Comparison of ENCODE assay signal across 12 mouse cellular contexts in the genomic region with DNA sequence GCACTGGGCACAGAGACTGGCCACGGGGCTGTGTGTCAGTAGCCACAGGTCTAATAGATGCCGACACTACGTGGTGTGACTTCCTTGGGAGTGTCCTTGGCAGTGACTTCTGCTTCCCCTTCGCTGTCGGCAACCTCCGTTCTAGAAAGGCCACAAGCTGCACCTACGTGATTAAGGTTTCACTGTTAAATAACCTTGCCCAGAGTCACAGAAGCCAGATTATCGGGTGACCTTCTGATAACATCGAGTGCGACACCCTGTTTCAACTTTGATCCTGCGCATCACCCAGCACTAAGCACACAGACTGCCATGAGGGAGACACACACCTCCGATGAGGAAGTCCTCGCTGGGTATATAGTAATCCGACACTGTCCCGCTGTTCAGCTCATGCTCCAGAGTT. TPM values are rescaled to one million over a fixed set of nuclear protein-coding genes. Genes with fewer than 3 reads are reported as not detected.
DNase-seq lines count a peak whose midpoint lies in the region; ATAC-seq and TF ChIP-seq lines count a peak whose summit lies in the region.
"Had no signal": no experiment of that assay in that cellular context is flagged by ENCODE, and none has a peak within 500 bp of the region (broad histone marks: within the 10 kb centered on the region; RNA-seq: fewer than 3 reads in every experiment).

No protein-coding gene starts in this region.

- H3K27ac ChIP-seq in forebrain, postnatal 0 days (ENCODE audit: low read depth, low read length) = no peak overlapping the region
- H3K27ac ChIP-seq in cerebellum, adult 2 months (ENCODE audit: insufficient read depth, low read length) = no peak overlapping the region
- H3K27ac ChIP-seq: heart, adult 2 months; hindbrain, embryonic 15.5 days; midbrain, embryonic 13.5 days had no signal

- no peak for TF ChIP-seq POLR2A in cerebellum, adult 2 months (IDR thresholded peaks at IDR 0.05; ENCODE audit: borderline replicate concordance, insufficient read depth, low read length)

- no peaks in the 10 kb centered on the region for H3K27me3 ChIP-seq in forebrain, postnatal 0 days (ENCODE audit: insufficient read depth, low read length)
- H3K27me3 ChIP-seq in cerebellum, adult 2 months (ENCODE audit: control insufficient read depth, insufficient read depth, low read length) = no peaks in the 10 kb centered on the region
- H3K27me3 ChIP-seq: hindbrain, embryonic 15.5 days had no signal

- no peak overlapping the region for H3K4me2 ChIP-seq in forebrain, postnatal 0 days (ENCODE audit: low read depth)
- H3K4me2 ChIP-seq: hindbrain, embryonic 15.5 days; midbrain, embryonic 13.5 days had no signal

- peak; percentile 32 to 42 for DNase-seq in spleen, postnatal 36 days (ENCODE audit: low spot score in 2 of 2)
- no peak for DNase-seq in spleen, postnatal 4 days (ENCODE audit: low spot score in 2 of 2)
- DNase-seq in forebrain, postnatal 0 days = no peak
- DNase-seq in gastrocnemius, adult 18-20 months (ENCODE audit: low spot score) = no peak
- DNase-seq in cerebellum, adult 2 months = no peak
- DNase-seq: lung, adult 2 months; thymus, postnatal 25 days had no signal

- no peak for TF ChIP-seq CTCF in forebrain, postnatal 0 days (IDR thresholded peaks at IDR 0.05; ENCODE audit: low read depth)
- no peak for TF ChIP-seq CTCF in cerebellum, adult 2 months (IDR thresholded peaks at IDR 0.05; ENCODE audit: borderline replicate concordance, insufficient read depth, low read depth, low read length)

- 84% methylated on average over 15 of the region's 15 CpGs for WGBS in forebrain, postnatal 0 days
- WGBS in cerebellum, adult 2 months = 78% methylated on average over 15 of the region's 15 CpGs

- H3K4me3 ChIP-seq in forebrain, postnatal 0 days (ENCODE audit: low read depth, low read length) = no peak overlapping the region
- H3K4me3 ChIP-seq in cerebellum, adult 2 months (replicated peaks; ENCODE audit: insufficient read depth, low read depth, low read length) = no peak overlapping the region
- H3K4me3 ChIP-seq: heart, adult 2 months; hindbrain, embryonic 15.5 days; midbrain, embryonic 13.5 days had no signal

- ATAC-seq in hematopoietic stem cell, adult 5-6 weeks (replicated peaks in 1 of 2; ENCODE audit: insufficient read depth in 1 of 2, low FRiP score in 2 of 2, low TSS enrichment in 1 of 2, low read depth in 1 of 2, poor library complexity in 2 of 2, severe bottlenecking in 2 of 2) = peak; percentile 70 to 73
- peak; percentile 68 for ATAC-seq in megakaryocyte progenitor cell, adult 5-6 weeks (replicated peaks; ENCODE audit: poor library complexity)
- no peak for ATAC-seq in forebrain, postnatal 0 days
- ATAC-seq: midbrain, embryonic 13.5 days had no signal

- no peak overlapping the region for H3K9ac ChIP-seq in forebrain, postnatal 0 days
- H3K9ac ChIP-seq: hindbrain, embryonic 15.5 days; midbrain, embryonic 13.5 days had no signal

- H3K4me1 ChIP-seq in forebrain, postnatal 0 days (ENCODE audit: insufficient read depth) = peaks cover 7% of the 10 kb centered on the region
- peaks cover 5% of the 10 kb centered on the region; the same call in 1 of the 2 replicates for H3K4me1 ChIP-seq in cerebellum, adult 2 months (ENCODE audit: control insufficient read depth, insufficient read depth, low read length)

- H3K36me3 ChIP-seq in forebrain, postnatal 0 days (ENCODE audit: insufficient read depth) = no peaks in the 10 kb centered on the region
- H3K36me3 ChIP-seq: hindbrain, embryonic 15.5 days; midbrain, embryonic 13.5 days had no signal

- 0 out of 2 replicates have a peak, but pooled peaks cover 3% of the 10 kb centered on the region for H3K9me3 ChIP-seq in forebrain, postnatal 0 days (ENCODE audit: low read length)
- H3K9me3 ChIP-seq: hindbrain, embryonic 15.5 days; midbrain, embryonic 13.5 days had no signal

RNA-seq across cellular contexts. Expression of a gene that starts 9.8 kb away (rescaled TPM):
- total RNA-seq in hematopoietic stem cell, adult 5-6 weeks (2017) = 2.5 and 2.9 TPM in 2 replicates
- 1.8 and 2.1 TPM in 2 replicates for total RNA-seq in megakaryocyte progenitor cell, adult 5-6 weeks (2015)
- 0.54 and 0.92 TPM in 2 replicates for total RNA-seq in megakaryocyte progenitor cell, adult 5-6 weeks (2017)
- total RNA-seq in forebrain, postnatal 0 days (2014; rRNA removed) = 1.0 and 3.5 TPM in 2 replicates
- polyA plus RNA-seq in forebrain, postnatal 0 days (2015; fragmentation: Nextera tagmentation; extraction: Ambion mirVana) = 0.77 and 1.2 TPM in 2 replicates
- under 1 TPM; 0.59 to 0.90 TPM for total RNA-seq in gastrocnemius, adult 18-20 months (2021)
- 1.5 and 1.8 TPM in 2 replicates for polyA plus RNA-seq in cerebellum, adult 2 months (2012; rRNA removed)

RNA-seq across cellular contexts. Expression of a gene that starts 13.8 kb away (rescaled TPM):
- 84.1 and 92.3 TPM in 2 replicates for total RNA-seq in hematopoietic stem cell, adult 5-6 weeks (2017)
- 84.3 and 85.6 TPM in 2 replicates for total RNA-seq in megakaryocyte progenitor cell, adult 5-6 weeks (2015)
- total RNA-seq in megakaryocyte progenitor cell, adult 5-6 weeks (2017) = 74.8 and 96.1 TPM in 2 replicates
- total RNA-seq in forebrain, postnatal 0 days (2014; rRNA removed) = 213 and 215 TPM in 2 replicates
- 117 TPM in 2 replicates for polyA plus RNA-seq in forebrain, postnatal 0 days (2015; fragmentation: Nextera tagmentation; extraction: Ambion mirVana)
- total RNA-seq in gastrocnemius, adult 18-20 months (2021) = 10 to 100 TPM; 44.7 to 49.5 TPM
- 163 and 177 TPM in 2 replicates for polyA plus RNA-seq in cerebellum, adult 2 months (2012; rRNA removed)

RNA-seq across cellular contexts. Expression of a gene that starts 31.8 kb away (rescaled TPM):
- total RNA-seq in hematopoietic stem cell, adult 5-6 weeks (2017) = 7.3 and 7.4 TPM in 2 replicates
- total RNA-seq in megakaryocyte progenitor cell, adult 5-6 weeks (2015) = 0.59 and 2.1 TPM in 2 replicates
- 1.1 and 4.7 TPM in 2 replicates for total RNA-seq in megakaryocyte progenitor cell, adult 5-6 weeks (2017)
- total RNA-seq in forebrain, postnatal 0 days (2014; rRNA removed) = 67.0 and 86.7 TPM in 2 replicates
- polyA plus RNA-seq in forebrain, postnatal 0 days (2015; fragmentation: Nextera tagmentation; extraction: Ambion mirVana) = 22.4 and 31.6 TPM in 2 replicates
- total RNA-seq in gastrocnemius, adult 18-20 months (2021) = 10 to 100 TPM in 1 of 2 experiments, 1 to 10 TPM in 1; 9.0 to 12.8 TPM
- polyA plus RNA-seq in cerebellum, adult 2 months (2012; rRNA removed) = 102 and 107 TPM in 2 replicates

RNA-seq across cellular contexts. Expression of a gene that starts 44.0 kb away (rescaled TPM):
- total RNA-seq in hematopoietic stem cell, adult 5-6 weeks (2017) = 146 and 161 TPM in 2 replicates
- 163 and 168 TPM in 2 replicates for total RNA-seq in megakaryocyte progenitor cell, adult 5-6 weeks (2015)
- 291 and 325 TPM in 2 replicates for total RNA-seq in megakaryocyte progenitor cell, adult 5-6 weeks (2017)
- total RNA-seq in forebrain, postnatal 0 days (2014; rRNA removed) = 28.0 and 31.4 TPM in 2 replicates
- polyA plus RNA-seq in forebrain, postnatal 0 days (2015; fragmentation: Nextera tagmentation; extraction: Ambion mirVana) = 50.5 and 61.5 TPM in 2 replicates
- 10 to 100 TPM; 21.6 to 22.7 TPM for total RNA-seq in gastrocnemius, adult 18-20 months (2021)
- 33.6 and 34.6 TPM in 2 replicates for polyA plus RNA-seq in cerebellum, adult 2 months (2012; rRNA removed)

Comparison
In these comparisons a context has a peak if more than half of its experiments do, and no peak if none do; other contexts are left out.
1. DNase-seq: peak in spleen, postnatal 36 days (2 of 2); none in spleen, postnatal 4 days (0 of 2), forebrain, postnatal 0 days (single experiment), gastrocnemius, adult 18-20 months (single experiment) and cerebellum, adult 2 months (0 of 2).